10 mouse cellular contexts compared by ENCODE assay signal in genomic region chr11:67428196-67428595, GRCm38 (mm10). TPM values are rescaled to one million over a fixed set of nuclear protein-coding genes. Genes with fewer than 3 reads are reported as not detected.
DNase-seq lines count a peak whose midpoint lies in the region; ATAC-seq and TF ChIP-seq lines count a peak whose summit lies in the region.
"Had no signal": no experiment of that assay in that cellular context is flagged by ENCODE, and none has a peak within 500 bp of the region (broad histone marks: within the 10 kb centered on the region; RNA-seq: fewer than 3 reads in every experiment).

No protein-coding gene starts in this region.

- no peaks in the 10 kb centered on the region for H3K9me3 ChIP-seq in kidney, embryonic 15.5 days (replicated peaks)
- H3K9me3 ChIP-seq in ES-Bruce4 (replicated peaks; ENCODE audit: control insufficient read depth, insufficient read depth, low read length, poor library complexity, severe bottlenecking): no peaks in the 10 kb centered on the region
- H3K9me3 ChIP-seq: embryonic facial prominence, embryonic 12.5 days; liver, embryonic 15.5 days had no signal

- peak; percentile 33 for DNase-seq in kidney, adult 11 months
- peak; percentile 69 to 78 for DNase-seq in adrenal gland, postnatal 36 days
- DNase-seq in fibroblast of lung, adult 2 months (ENCODE audit: low read depth): peak; percentile 6
- peak; percentile 18 to 55 for DNase-seq in layer of hippocampus, adult 8-10 months (ENCODE audit: low spot score in 2 of 2)
- peak; percentile 49 to 51 for DNase-seq in natural killer cell, adult 2 months (ENCODE audit: low spot score in 2 of 2)
- DNase-seq in urinary bladder, postnatal 4 days (ENCODE audit: low spot score in 2 of 2): no peak

- no peaks in the 10 kb centered on the region for H3K27me3 ChIP-seq in kidney, embryonic 15.5 days
- H3K27me3 ChIP-seq in ES-Bruce4 (ENCODE audit: control insufficient read depth, insufficient read depth, low read length, poor library complexity, severe bottlenecking): no peaks in the 10 kb centered on the region
- H3K27me3 ChIP-seq: embryonic facial prominence, embryonic 12.5 days; liver, embryonic 15.5 days had no signal

- ATAC-seq in kidney, embryonic 15.5 days (replicated peaks; ENCODE audit: low FRiP score): no peak

- WGBS in kidney, embryonic 15.5 days: 40% methylated on average over 3 of the region's 3 CpGs

- no peaks in the 10 kb centered on the region for H3K4me1 ChIP-seq in kidney, embryonic 15.5 days
- no peaks in the 10 kb centered on the region for H3K4me1 ChIP-seq in ES-Bruce4 (ENCODE audit: control insufficient read depth, insufficient read depth, low read length)
- H3K4me1 ChIP-seq: liver, embryonic 15.5 days had no signal

- no peak for TF ChIP-seq EP300 in ES-Bruce4 (IDR thresholded peaks at IDR 0.05; ENCODE audit: insufficient read depth, low read depth, low read length)

- no peak overlapping the region for H3K27ac ChIP-seq in kidney, embryonic 15.5 days
- no peak overlapping the region for H3K27ac ChIP-seq in ES-Bruce4 (ENCODE audit: insufficient read depth, low read length)
- H3K27ac ChIP-seq: embryonic facial prominence, embryonic 12.5 days; liver, embryonic 15.5 days had no signal

- peak; percentile 65 for TF ChIP-seq CTCF in ES-Bruce4 (IDR thresholded peaks at IDR 0.05; ENCODE audit: low read depth, low read length)

- no peaks in the 10 kb centered on the region for H3K36me3 ChIP-seq in kidney, embryonic 15.5 days
- H3K36me3 ChIP-seq in ES-Bruce4 (ENCODE audit: control insufficient read depth, insufficient read depth, low read length, poor library complexity, severe bottlenecking): no peaks in the 10 kb centered on the region
- H3K36me3 ChIP-seq: embryonic facial prominence, embryonic 12.5 days; liver, embryonic 15.5 days had no signal

- H3K9ac ChIP-seq in kidney, embryonic 15.5 days: no peak overlapping the region
- no peak overlapping the region for H3K9ac ChIP-seq in ES-Bruce4 (ENCODE audit: low read depth, poor library complexity, severe bottlenecking)
- H3K9ac ChIP-seq: embryonic facial prominence, embryonic 12.5 days; liver, embryonic 15.5 days had no signal

- H3K4me3 ChIP-seq in kidney, embryonic 15.5 days (replicated peaks): no peak overlapping the region
- no peak overlapping the region for H3K4me3 ChIP-seq in ES-Bruce4 (ENCODE audit: low read depth, low read length)
- H3K4me3 ChIP-seq: embryonic facial prominence, embryonic 12.5 days; liver, embryonic 15.5 days had no signal

- no peak for TF ChIP-seq POLR2A in ES-Bruce4 (IDR thresholded peaks at IDR 0.05; ENCODE audit: insufficient read depth, low read length)

- H3K4me2 ChIP-seq in kidney, embryonic 15.5 days: no peak overlapping the region
- H3K4me2 ChIP-seq: embryonic facial prominence, embryonic 12.5 days; liver, embryonic 15.5 days had no signal

RNA-seq across cellular contexts. Expression of gene Gas7, which starts 27.0 kb away (rescaled TPM):
- 10.8 and 12.9 TPM in 2 replicates for polyA plus RNA-seq in kidney, embryonic 15.5 days (2015; fragmentation: Nextera tagmentation; extraction: Ambion mirVana)
- polyA plus RNA-seq in ES-Bruce4 (2011; ENCODE audit: insufficient read depth, insufficient read length, low read depth, missing spikeins): 2.3 and 2.7 TPM in 2 replicates
- 10 to 100 TPM; 37.2 to 76.3 TPM for total RNA-seq in adrenal gland, postnatal 36 days (2021)
- total RNA-seq in layer of hippocampus, adult 8-10 months (2022): 100 to 1,000 TPM; 425 to 480 (median 467) TPM

Comparison
In these comparisons a context has a peak if more than half of its experiments do, and no peak if none do; other contexts are left out.
1. DNase-seq: peak in kidney, adult 11 months (single experiment), adrenal gland, postnatal 36 days (2 of 2), fibroblast of lung, adult 2 months (single experiment), layer of hippocampus, adult 8-10 months (2 of 2) and natural killer cell, adult 2 months (2 of 2); none in urinary bladder, postnatal 4 days (0 of 2).
2. RNA of gene Gas7, which starts 27.0 kb away (total RNA-seq): 425 to 480 TPM in layer of hippocampus, adult 8-10 months; 37.2 to 76.3 TPM in adrenal gland, postnatal 36 days; every median in the first group is over 4 times any median in the second.